Mouse (Mus musculus) intestine, embryonic 15.5 days (tissue): ENCODE results near the gene Map2k4. TPM values are rescaled to one million over a fixed set of nuclear protein-coding genes. Genes with fewer than 3 reads are reported as not detected.

Source experiments
- microRNA counts: library from miRNA; unstranded; fragments of <30 nt; microRNA quantifications from one replicate; lab custom pipeline; 2016
- polyA plus RNA-seq: library from polyadenylated mRNA; unstranded; fragments of >200 nt; fragmentation: Nextera tagmentation; extraction: Ambion mirVana; gene quantifications from 2 replicates; pipeline ENCODE4 v1.2.1, GENCODE M21; 2015

The Map2k4 gene
- polyA plus RNA-seq, 1 experiment from 2014 or later, result 57.8 TPM

MicroRNAs encoded within 50 kb of the gene (microRNA counts, 519-probe panel; counts per million panel counts)
- 97.1 counts per million, percentile 29 among the panel's probes with 10 or more counts for microRNA mmu-miR-744 (lab: Ali Mortazavi, UCI)

Other genes with a start within 250 kb of the Map2k4 start
- 14.5 and 15.1 TPM in 2 replicates for gene Zkscan6, start 18.9 kb upstream of the Map2k4 start, polyA plus RNA-seq